Mouse (Mus musculus) forebrain, embryonic 16.5 days (tissue): ENCODE results near the gene Apba2. TPM values are rescaled to one million over a fixed set of nuclear protein-coding genes. Genes with fewer than 3 reads are reported as not detected.

Experiments used
- ATAC-seq: fragments of 200-750 bp; cut with Nextera tagmentation; 2 replicates; pipeline ENCODE4 v1.8.0; 2017; ENCODE audit warnings: mild to moderate bottlenecking, moderate library complexity
- H3K27ac ChIP-seq: fragments of 300-500 bp; sonication (generic); 2 replicates; pipeline ENCODE4 v1.5.1; 2014; ENCODE audit warnings: low read length, control low read depth
- H3K27me3 ChIP-seq: fragments of 300-500 bp; sonication (generic); replicated peaks from 2 replicates; pipeline ENCODE4 v1.6.1; 2014; ENCODE audit warnings: low read length; ENCODE audit not compliant: control insufficient read depth, insufficient read depth
- H3K36me3 ChIP-seq: fragments of 300-500 bp; sonication (generic); 2 replicates; pipeline ENCODE4 v1.6.1; 2014; ENCODE audit not compliant: control insufficient read depth, insufficient read depth
- H3K4me1 ChIP-seq: fragments of 300-500 bp; sonication (generic); replicated peaks from 2 replicates; pipeline ENCODE4 v1.6.1; 2014; ENCODE audit warnings: low read length; ENCODE audit not compliant: control insufficient read depth, insufficient read depth
- H3K4me2 ChIP-seq: fragments of 300-500 bp; sonication (generic); 2 replicates; pipeline ENCODE4 v1.6.1; 2014; ENCODE audit warnings: mild to moderate bottlenecking, low read length, control low read depth
- H3K4me3 ChIP-seq: fragments of 300-500 bp; sonication (generic); replicated peaks from 2 replicates; pipeline ENCODE4 v1.5.1; 2014; ENCODE audit warnings: mild to moderate bottlenecking, low read length, control low read depth
- H3K9ac ChIP-seq: fragments of 300-500 bp; sonication (generic); replicated peaks from 2 replicates; pipeline ENCODE4 v1.6.1; 2014; ENCODE audit warnings: low read depth, low read length, control low read depth
- H3K9me3 ChIP-seq: fragments of 300-500 bp; sonication (generic); 2 replicates; pipeline ENCODE4 v1.6.1; 2016; ENCODE audit warnings: low read length; ENCODE audit not compliant: control insufficient read depth
- WGBS: fragments of 180-500 bp; shearing (Covaris S2); extraction: QIAGEN DNeasy Blood & Tissue Kit; methylation state at CpG from one replicate; pipeline ENCODE4 v1.1.7; 2014; 5-methylcytosine and 5-hydroxymethylcytosine counted together
- polyA plus RNA-seq: library from polyadenylated mRNA; unstranded; fragments of >200 nt; fragmentation: Nextera tagmentation; extraction: Ambion mirVana; gene quantifications from 2 replicates; pipeline ENCODE4 v1.2.1, GENCODE M21; 2015

Apba2 gene
- polyA plus RNA-seq, 1 experiment from 2014 or later = 176 TPM

DNA sequence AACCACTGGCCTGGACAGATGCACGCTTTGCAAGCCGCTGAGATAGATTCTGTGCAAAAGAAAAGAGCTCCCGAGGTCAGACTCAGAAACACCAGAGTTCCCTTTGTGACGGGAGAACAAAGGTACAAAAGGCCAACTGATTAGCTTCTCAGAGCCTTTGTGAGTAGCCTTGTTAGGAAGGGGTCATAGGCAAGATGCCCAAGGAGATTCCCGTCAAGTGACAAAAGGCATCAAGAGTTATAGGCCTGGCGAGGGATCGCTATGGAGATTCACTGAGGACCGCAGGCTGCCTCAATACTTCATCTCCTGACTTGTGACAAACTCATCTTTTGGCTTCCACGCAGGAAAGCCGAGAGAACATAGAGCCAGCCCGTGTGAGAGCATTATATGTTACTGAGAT is 237.6 kb downstream of the Apba2 start:
- Histone ChIP-seq H3K4me2 (no peak overlapping the region), H3K27ac (no peak overlapping the region), H3K9me3 (no peaks in the 10 kb centered on the region), H3K4me1 (peaks cover 7% of the 10 kb centered on the region), H3K9ac (no peak overlapping the region), H3K36me3 (peaks cover 5% of the 10 kb centered on the region; the same call in 1 of the 2 replicates), H3K4me3 (no peak overlapping the region), H3K27me3 (no peaks in the 10 kb centered on the region)
- WGBS = 12% methylated on average over 11 of the region's 11 CpGs
- no peak for ATAC-seq

DNA sequence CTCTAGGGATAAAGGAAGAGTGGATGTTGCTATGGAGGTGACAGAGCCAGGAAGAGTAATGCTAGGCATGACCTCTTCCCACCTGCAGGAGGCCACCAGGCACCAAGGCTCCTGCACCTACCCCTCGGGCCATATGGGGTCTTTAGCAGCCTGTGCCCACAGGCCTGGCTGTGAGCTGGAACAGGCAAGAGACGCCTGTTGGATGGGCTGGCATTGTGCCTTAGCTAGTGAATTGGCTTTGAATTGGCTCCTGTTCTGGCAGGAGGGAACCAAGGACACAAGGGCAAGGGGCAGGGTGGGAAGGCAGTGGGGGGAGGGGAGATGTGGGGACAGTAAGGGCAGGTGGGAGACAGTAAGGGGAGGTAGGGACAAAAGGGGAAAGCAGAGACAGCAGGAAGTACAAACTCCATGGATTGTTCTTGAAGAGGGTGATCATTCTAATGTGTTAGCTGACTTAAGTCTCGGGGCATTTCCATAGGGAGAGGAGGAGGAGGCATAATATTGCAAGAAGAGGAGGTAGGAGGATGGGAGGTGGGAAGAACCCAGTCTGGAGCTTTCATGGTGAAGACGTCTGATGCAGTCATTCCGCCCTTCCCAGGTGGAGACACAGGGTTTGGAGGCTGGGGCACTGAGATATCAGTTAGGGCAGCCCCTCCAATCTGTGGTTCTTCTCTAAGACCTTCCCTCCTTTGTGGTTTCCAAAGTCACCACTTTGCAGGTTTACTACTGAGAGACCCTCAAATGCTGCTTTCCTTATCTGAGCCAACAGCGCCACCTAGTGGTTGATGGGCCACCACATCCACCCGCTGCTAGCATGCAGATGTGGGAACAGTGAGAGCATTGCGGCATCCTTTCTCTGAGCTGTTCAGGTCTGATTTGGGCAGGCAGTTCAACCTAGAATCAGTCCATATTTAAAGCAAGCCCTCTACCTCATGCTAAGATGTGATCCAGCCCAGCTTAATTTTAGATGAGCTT is 240.1 kb downstream of the Apba2 start:
- Histone ChIP-seq H3K4me2 (no peak overlapping the region), H3K9ac (no peak overlapping the region), H3K27me3 (no peaks in the 10 kb centered on the region), H3K36me3 (peaks cover 7% of the 10 kb centered on the region; the same call in 1 of the 2 replicates), H3K4me3 (no peak overlapping the region), H3K27ac (peak overlapping the region; percentile 58), H3K4me1 (peaks cover 7% of the 10 kb centered on the region), H3K9me3 (no peaks in the 10 kb centered on the region)
- WGBS = 27% methylated on average over 8 of the region's 8 CpGs
- peak; percentile 92 for ATAC-seq

- no peak for ATAC-seq
- peaks cover 12% of the 10 kb centered on the region; the same call in 1 of the 2 replicates for H3K36me3 ChIP-seq
- peaks cover 7% of the 10 kb centered on the region for H3K4me1 ChIP-seq
- no peaks in the 10 kb centered on the region for H3K9me3 ChIP-seq
- WGBS = 91% methylated on average over 7 of the region's 7 CpGs
- no peak overlapping the region for H3K4me2 ChIP-seq
- H3K27ac ChIP-seq = no peak overlapping the region
- no peak overlapping the region for H3K9ac ChIP-seq
- no peak overlapping the region for H3K4me3 ChIP-seq
- H3K27me3 ChIP-seq = no peaks in the 10 kb centered on the region
Observed at GRCm38 (mm10) chr7:64743610-64744009, 242.1 kb downstream of the Apba2 start.

GRCm38 (mm10) chr7:64751465-64751864 is 250.0 kb downstream of the Apba2 start:
- Histone ChIP-seq H3K4me2 (no peak overlapping the region), H3K4me1 (peaks cover 5% of the 10 kb centered on the region; the same call in 1 of the 2 replicates), H3K4me3 (no peak overlapping the region), H3K27ac (no peak overlapping the region), H3K27me3 (no peaks in the 10 kb centered on the region), H3K9ac (no peak overlapping the region), H3K36me3 (peaks cover 5% of the 10 kb centered on the region; the same call in 1 of the 2 replicates), H3K9me3 (no peaks in the 10 kb centered on the region)
- peak; percentile 85 for ATAC-seq
- WGBS = 24% methylated on average over 5 of the region's 5 CpGs

GRCm38 (mm10) chr7:64752133-64752532 is 250.6 kb downstream of the Apba2 start:
- Histone ChIP-seq H3K36me3 (peaks cover 1% of the 10 kb centered on the region; the same call in 1 of the 2 replicates), H3K9me3 (no peaks in the 10 kb centered on the region), H3K4me3 (no peak overlapping the region), H3K9ac (no peak overlapping the region), H3K27ac (no peak overlapping the region), H3K4me2 (no peak overlapping the region), H3K4me1 (peaks cover 5% of the 10 kb centered on the region; the same call in 1 of the 2 replicates), H3K27me3 (no peaks in the 10 kb centered on the region)
- 96% methylated on average over 7 of the region's 7 CpGs for WGBS
- ATAC-seq = no peak

GRCm38 (mm10) chr7:64753678-64754077 is 252.2 kb downstream of the Apba2 start:
- ATAC-seq = no peak
- WGBS = 91% methylated on average over 6 of the region's 6 CpGs
- H3K4me3 ChIP-seq = no peak overlapping the region

DNA sequence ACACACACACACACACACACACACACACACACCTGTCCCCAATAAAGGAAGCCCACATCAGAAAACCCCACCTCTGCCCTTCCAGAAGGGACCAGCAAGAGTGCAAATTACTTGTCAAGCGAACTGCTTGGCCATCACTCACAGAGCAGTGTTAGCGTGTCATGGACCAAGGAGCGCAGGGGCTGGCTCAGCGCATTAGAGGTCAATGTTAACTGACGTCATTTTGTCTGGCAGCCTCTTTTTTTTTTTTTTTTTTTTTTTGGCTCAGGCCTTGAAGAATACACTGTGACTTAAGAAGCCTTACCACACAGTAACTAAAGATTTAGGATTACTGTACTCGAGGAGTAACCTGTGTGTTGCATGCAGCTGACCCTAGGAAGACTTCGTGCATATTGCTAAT is 252.7 kb downstream of the Apba2 start:
- no peak overlapping the region for H3K9ac ChIP-seq
- H3K27ac ChIP-seq = no peak overlapping the region
- WGBS = 87% methylated on average over 7 of the region's 7 CpGs
- no peaks in the 10 kb centered on the region for H3K36me3 ChIP-seq
- no peaks in the 10 kb centered on the region for H3K9me3 ChIP-seq
- ATAC-seq = no peak
- no peak overlapping the region for H3K4me2 ChIP-seq
- no peaks in the 10 kb centered on the region for H3K27me3 ChIP-seq
- H3K4me1 ChIP-seq = peaks cover 5% of the 10 kb centered on the region; the same call in 1 of the 2 replicates
- no peak overlapping the region for H3K4me3 ChIP-seq

More at GRCm38 (mm10) chr7:64753678-64754077, 252.2 kb downstream of the Apba2 start:
- Histone ChIP-seq H3K9ac (no peak overlapping the region), H3K4me1 (peaks cover 5% of the 10 kb centered on the region; the same call in 1 of the 2 replicates), H3K4me2 (no peak overlapping the region), H3K36me3 (no peaks in the 10 kb centered on the region), H3K9me3 (no peaks in the 10 kb centered on the region), H3K27me3 (no peaks in the 10 kb centered on the region), H3K27ac (no peak overlapping the region)

DNA sequence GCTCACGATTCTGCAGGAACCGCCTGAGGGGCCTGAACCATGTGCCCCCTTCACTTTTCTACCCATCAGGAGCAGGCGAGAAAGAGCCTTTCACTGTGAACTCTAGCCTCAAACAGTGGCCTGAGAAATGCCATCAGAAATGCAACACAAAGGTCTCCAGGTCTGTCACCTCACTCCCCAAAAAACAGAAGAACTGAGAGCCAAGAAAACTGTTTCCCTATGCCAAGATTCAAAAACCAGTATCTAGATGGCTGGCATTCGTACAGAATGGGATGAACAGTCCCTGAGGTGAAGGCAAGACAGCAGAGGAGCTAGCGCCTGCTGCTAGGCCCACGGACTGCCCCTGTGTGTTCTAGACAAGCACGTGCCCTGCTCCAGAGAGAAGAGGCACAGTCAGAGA is 253.6 kb downstream of the Apba2 start:
- Histone ChIP-seq H3K9me3 (no peaks in the 10 kb centered on the region), H3K27ac (no peak overlapping the region), H3K4me3 (no peak overlapping the region), H3K36me3 (no peaks in the 10 kb centered on the region), H3K9ac (no peak overlapping the region), H3K27me3 (no peaks in the 10 kb centered on the region), H3K4me1 (peaks cover 5% of the 10 kb centered on the region; the same call in 1 of the 2 replicates), H3K4me2 (no peak overlapping the region)
- WGBS = 89% methylated on average over 7 of the region's 7 CpGs
- no peak for ATAC-seq

- ATAC-seq = no peak
- 90% methylated on average over 3 of the region's 3 CpGs for WGBS
- no peak overlapping the region for H3K4me3 ChIP-seq
Observed at GRCm38 (mm10) chr7:64765595-64765994, 264.1 kb downstream of the Apba2 start.

More at GRCm38 (mm10) chr7:64765595-64765994, 264.1 kb downstream of the Apba2 start:
- Histone ChIP-seq H3K27me3 (no peaks in the 10 kb centered on the region), H3K36me3 (no peaks in the 10 kb centered on the region), H3K9me3 (no peaks in the 10 kb centered on the region), H3K27ac (no peak overlapping the region), H3K4me1 (no peaks in the 10 kb centered on the region), H3K9ac (no peak overlapping the region), H3K4me2 (no peak overlapping the region)
